Mouse (Mus musculus) forebrain, postnatal 0 days (tissue): ENCODE results near the gene Zfp874a. TPM values are rescaled to one million over a fixed set of nuclear protein-coding genes. Genes with fewer than 3 reads are reported as not detected.

Experiments
- polyA plus RNA-seq: library from polyadenylated mRNA; unstranded; fragments of >200 nt; fragmentation: Nextera tagmentation; extraction: Ambion mirVana; gene quantifications from 2 replicates; pipeline ENCODE4 v1.2.1, GENCODE M21; 2015
- total RNA-seq: library from RNA; depleted of rRNA; stranded (reverse); fragments of >200 nt; gene quantifications from 2 replicates; pipeline ENCODE4 v1.2.3, GENCODE M21; 2014; rRNA removed

The Zfp874a gene
- total and polyA plus RNA-seq, 2 experiments from 2014 or later, result 4.7 to 10.0 TPM

Other genes with a start within 250 kb of the Zfp874a start
- 15.5 and 16.6 TPM in 2 replicates for gene Zfp458, start 173.2 kb downstream of the Zfp874a start, total RNA-seq
- gene Zfp458, start 173.2 kb downstream of the Zfp874a start, polyA plus RNA-seq, result 2.9 and 3.1 TPM in 2 replicates
- gene Zfp457, start 145.1 kb downstream of the Zfp874a start, total RNA-seq, result 0.81 and 1.5 TPM in 2 replicates
- gene Zfp457, start 145.1 kb downstream of the Zfp874a start, polyA plus RNA-seq, result 0.31 and 0.41 TPM in 2 replicates
- 3.0 and 3.2 TPM in 2 replicates for gene Zfp595, start 119.1 kb downstream of the Zfp874a start, total RNA-seq
- gene Zfp595, start 119.1 kb downstream of the Zfp874a start, polyA plus RNA-seq, result 0.50 and 0.54 TPM in 2 replicates
- not detected in 2 replicates for gene Gm28044, start 91.1 kb downstream of the Zfp874a start, total RNA-seq
- gene Gm28044, start 91.1 kb downstream of the Zfp874a start, polyA plus RNA-seq, result not detected in 2 replicates
- 1.2 and 2.0 TPM in 2 replicates for gene Zfp953, start 91.0 kb downstream of the Zfp874a start, total RNA-seq
- gene Zfp953, start 91.0 kb downstream of the Zfp874a start, polyA plus RNA-seq, result 0.19 and 0.39 TPM in 2 replicates
- not detected in 2 replicates for gene Gm28041, start 75.9 kb downstream of the Zfp874a start, total RNA-seq
- gene Gm28041, start 75.9 kb downstream of the Zfp874a start, polyA plus RNA-seq, result not detected in 2 replicates
- gene Zfp456, start 75.8 kb downstream of the Zfp874a start, total RNA-seq, result 0.57 and 1.1 TPM in 2 replicates
- gene Zfp456, start 75.8 kb downstream of the Zfp874a start, polyA plus RNA-seq, result 0.18 and 0.23 TPM in 2 replicates
- 2.4 and 12.1 TPM in 2 replicates for gene Zfp429, start 51.8 kb downstream of the Zfp874a start, total RNA-seq
- 1.1 and 1.6 TPM in 2 replicates for gene Zfp429, start 51.8 kb downstream of the Zfp874a start, polyA plus RNA-seq
- gene Zfp459, start 30.2 kb downstream of the Zfp874a start, total RNA-seq, result 1.9 and 2.1 TPM in 2 replicates
- gene Zfp459, start 30.2 kb downstream of the Zfp874a start, polyA plus RNA-seq, result 0.53 and 0.71 TPM in 2 replicates
- 9.3 and 17.5 TPM in 2 replicates for gene Zfp874b, start 32.6 kb upstream of the Zfp874a start, total RNA-seq
- 2.3 TPM in 2 replicates for gene Zfp874b, start 32.6 kb upstream of the Zfp874a start, polyA plus RNA-seq
- 4.9 and 9.2 TPM in 2 replicates for gene Zfp58, start 48.9 kb upstream of the Zfp874a start, total RNA-seq
- 3.6 and 4.9 TPM in 2 replicates for gene Zfp58, start 48.9 kb upstream of the Zfp874a start, polyA plus RNA-seq
- 0.43 TPM in 1 of 2 replicates, not detected in the other for gene Gm26965, start 74.5 kb upstream of the Zfp874a start, total RNA-seq
- gene Gm26965, start 74.5 kb upstream of the Zfp874a start, polyA plus RNA-seq, result 0.19 TPM in 1 of 2 replicates, not detected in the other
- gene Zfp87, start 74.6 kb upstream of the Zfp874a start, total RNA-seq, result 26.8 and 29.2 TPM in 2 replicates
- 33.9 and 40.1 TPM in 2 replicates for gene Zfp87, start 74.6 kb upstream of the Zfp874a start, polyA plus RNA-seq
- gene Zfp748, start 102.2 kb upstream of the Zfp874a start, total RNA-seq, result 19.3 and 20.9 TPM in 2 replicates
- gene Zfp748, start 102.2 kb upstream of the Zfp874a start, polyA plus RNA-seq, result 6.8 and 7.1 TPM in 2 replicates
- gene Zfp729b, start 158.1 kb upstream of the Zfp874a start, total RNA-seq, result 17.9 and 18.9 TPM in 2 replicates
- gene Zfp729b, start 158.1 kb upstream of the Zfp874a start, polyA plus RNA-seq, result 4.2 and 4.3 TPM in 2 replicates
- gene Gm49345, start 186.1 kb upstream of the Zfp874a start, total RNA-seq, result not detected in 2 replicates
- 1.7 and 2.2 TPM in 2 replicates for gene Gm49345, start 186.1 kb upstream of the Zfp874a start, polyA plus RNA-seq
- gene Zfp729a, start 186.2 kb upstream of the Zfp874a start, total RNA-seq, result 7.8 and 9.1 TPM in 2 replicates
- 2.6 and 3.1 TPM in 2 replicates for gene Zfp729a, start 186.2 kb upstream of the Zfp874a start, polyA plus RNA-seq
- 18.6 and 20.5 TPM in 2 replicates for gene Zfp738, start 235.4 kb upstream of the Zfp874a start, total RNA-seq
- 5.9 and 7.5 TPM in 2 replicates for gene Zfp738, start 235.4 kb upstream of the Zfp874a start, polyA plus RNA-seq